Mouse (Mus musculus): ENCODE measurements around the gene Znhit1. TPM values are rescaled to one million over a fixed set of nuclear protein-coding genes. Genes with fewer than 3 reads are reported as not detected.
A peak's percentile ranks its signal among the peaks of the same experiment; 100 is the strongest.

The Znhit1 gene
- 10 to 100 TPM; 71.4 to 76.1 TPM for total RNA-seq (2021)
- long read RNA-seq, experiment 1, transcript Znhit1-206 (5 exons, 1,208 nt): major isoform, 16 of 22 reads
- long read RNA-seq, experiment 1, partial matches to known transcripts: 1 of 22 reads
- long read RNA-seq, experiment 1, other reads (novel, unspliced or antisense): 2 of 22 reads
- long read RNA-seq, experiment 2, transcript Znhit1-202 (5 exons, 740 nt): minor isoform, 9 of 74 reads
- long read RNA-seq, experiment 2, transcript Znhit1-206 (5 exons, 1,208 nt): major isoform, 54 of 74 reads
- long read RNA-seq, experiment 2, partial matches to known transcripts: 7 of 74 reads
- long read RNA-seq, experiment 2, other reads (novel, unspliced or antisense): 2 of 74 reads

GRCm38 (mm10) chr5:136987934-136988271, at the start of gene Znhit1:
TSS of gene Znhit1 (minus strand) at chr5:136988021.
- DNase-seq (ENCODE audit: low spot score in 2 of 2): no peak

GRCm38 (mm10) chr5:137036211-137036610, 48.4 kb upstream of the Znhit1 start:
- no peak for DNase-seq (ENCODE audit: low spot score in 2 of 2)

GRCm38 (mm10) chr5:137032641-137033074, 44.8 kb upstream of the Znhit1 start:
- DNase-seq (ENCODE audit: low spot score in 2 of 2): peak in 1 of 2 experiments; percentile 84

- peak; percentile 45 to 62 for DNase-seq (ENCODE audit: low spot score in 2 of 2)
Observed at GRCm38 (mm10) chr5:137032033-137032421, 44.2 kb upstream of the Znhit1 start.

- DNase-seq (ENCODE audit: low spot score in 2 of 2): no peak
Observed at GRCm38 (mm10) chr5:137031076-137032032, 43.5 kb upstream of the Znhit1 start.

- DNase-seq (ENCODE audit: low spot score in 2 of 2): peak in 1 of 2 experiments; percentile 63
Observed at GRCm38 (mm10) chr5:137030416-137030810, 42.6 kb upstream of the Znhit1 start.

- DNase-seq (ENCODE audit: low spot score in 2 of 2): peak; percentile 96
Observed at GRCm38 (mm10) chr5:137029643-137030415, 42.0 kb upstream of the Znhit1 start.

GRCm38 (mm10) chr5:137029273-137029585, 41.4 kb upstream of the Znhit1 start:
- no peak for DNase-seq (ENCODE audit: low spot score in 2 of 2)

GRCm38 (mm10) chr5:137028561-137029272, 40.9 kb upstream of the Znhit1 start:
- peak in 1 of 2 experiments; percentile 19 for DNase-seq (ENCODE audit: low spot score in 2 of 2)

- no peak for DNase-seq (ENCODE audit: low spot score in 2 of 2)
Observed at GRCm38 (mm10) chr5:137026092-137026491, 38.3 kb upstream of the Znhit1 start, which contains the start of gene Vgf. TSS of gene Vgf (plus strand) at chr5:137026392.

- DNase-seq (ENCODE audit: low spot score in 2 of 2): peak; percentile 79 to 83
Observed at GRCm38 (mm10) chr5:137025132-137025531, 37.3 kb upstream of the Znhit1 start.

GRCm38 (mm10) chr5:137024318-137024717, 36.5 kb upstream of the Znhit1 start:
- DNase-seq (ENCODE audit: low spot score in 2 of 2): no peak

- no peak for DNase-seq (ENCODE audit: low spot score in 2 of 2)
Observed at GRCm38 (mm10) chr5:137015913-137016312, 28.1 kb upstream of the Znhit1 start.

GRCm38 (mm10) chr5:137012401-137012950, 24.7 kb upstream of the Znhit1 start:
- no peak for DNase-seq (ENCODE audit: low spot score in 2 of 2)

GRCm38 (mm10) chr5:137009988-137010387, 22.2 kb upstream of the Znhit1 start:
- DNase-seq (ENCODE audit: low spot score in 2 of 2): no peak

- DNase-seq (ENCODE audit: low spot score in 2 of 2): no peak
Observed at GRCm38 (mm10) chr5:137007276-137007675, 19.5 kb upstream of the Znhit1 start.

- DNase-seq (ENCODE audit: low spot score in 2 of 2): no peak
Observed at GRCm38 (mm10) chr5:137000612-137001011, 12.8 kb upstream of the Znhit1 start.

- no peak for DNase-seq (ENCODE audit: low spot score in 2 of 2)
Observed at GRCm38 (mm10) chr5:136999449-136999848, 11.6 kb upstream of the Znhit1 start.

- no peak for DNase-seq (ENCODE audit: low spot score in 2 of 2)
Observed at GRCm38 (mm10) chr5:136989801-136990200, 2.0 kb upstream of the Znhit1 start.

GRCm38 (mm10) chr5:136988420-136988819, 599 bp upstream of the Znhit1 start:
- DNase-seq (ENCODE audit: low spot score in 2 of 2): peak; percentile 43 to 57

Measured in layer of hippocampus, postnatal 14 days (tissue).